Mouse (Mus musculus) neural tube, embryonic 14.5 days (tissue): ENCODE measurements at regions not wholly inside any gene's neighbourhood (a gene's known extent, or its start where the extent isn't known, plus 50 kb on each side); places are given as distances from the start of the nearest gene placed in this dataset.

Source experiments
- ATAC-seq: fragments of 200-750 bp; cut with Nextera tagmentation; 2 replicates; pipeline ENCODE4 v1.8.0; 2017; ENCODE audit warnings: low read depth, mild to moderate bottlenecking, moderate TSS enrichment, moderate library complexity
- H3K27ac ChIP-seq: fragments of 300-500 bp; sonication (generic); 2 replicates; pipeline ENCODE4 v1.5.1; 2014; ENCODE audit warnings: low read depth, mild to moderate bottlenecking, control low read depth, low read length, moderate library complexity, mixed read lengths
- H3K27me3 ChIP-seq: fragments of 300-500 bp; sonication (generic); 2 replicates; pipeline ENCODE4 v1.6.1; 2014; ENCODE audit warnings: low read length; ENCODE audit not compliant: control insufficient read depth, insufficient read depth
- H3K36me3 ChIP-seq: fragments of 300-500 bp; sonication (generic); 2 replicates; pipeline ENCODE4 v1.6.1; 2014; ENCODE audit warnings: low read length, mixed read lengths; ENCODE audit not compliant: control insufficient read depth, insufficient read depth
- H3K4me1 ChIP-seq: fragments of 300-500 bp; sonication (generic); 2 replicates; pipeline ENCODE4 v1.6.1; 2014; ENCODE audit warnings: low read length; ENCODE audit not compliant: control insufficient read depth, insufficient read depth
- H3K4me2 ChIP-seq: fragments of 300-500 bp; sonication (generic); 2 replicates; pipeline ENCODE4 v1.6.1; 2014; ENCODE audit warnings: mild to moderate bottlenecking, low read depth, low read length, control low read depth
- H3K4me3 ChIP-seq: fragments of 300-500 bp; sonication (generic); 2 replicates; pipeline ENCODE4 v1.5.1; 2014; ENCODE audit warnings: low read depth, low read length, control low read depth, mixed read lengths
- H3K9ac ChIP-seq: fragments of 300-500 bp; sonication (generic); replicated peaks from 2 replicates; pipeline ENCODE4 v1.6.1; 2014; ENCODE audit warnings: low read depth, mild to moderate bottlenecking, control low read depth, low read length, mixed read lengths
- H3K9me3 ChIP-seq: fragments of 300-500 bp; sonication (generic); 2 replicates; pipeline ENCODE4 v1.6.1; 2016; ENCODE audit warnings: low read length; ENCODE audit not compliant: control insufficient read depth
- whole genome bisulfite sequencing: fragments of 180-500 bp; shearing (Covaris S2); extraction: QIAGEN DNeasy Blood & Tissue Kit; methylation state at CpG from one replicate; pipeline ENCODE4 v1.1.7; 2014; 5-methylcytosine and 5-hydroxymethylcytosine counted together

- WGBS, result 55% methylated on average over 4 of the region's 4 CpGs
- Histone ChIP-seq H3K27ac (no peak overlapping the region), H3K4me3 (no peak overlapping the region), H3K9me3 (no peaks in the 10 kb centered on the region), H3K9ac (no peak overlapping the region), H3K27me3 (no peaks in the 10 kb centered on the region), H3K4me2 (no peak overlapping the region), H3K4me1 (no peaks in the 10 kb centered on the region), H3K36me3 (no peaks in the 10 kb centered on the region)
- no peak for ATAC-seq
Measured at GRCm38 (mm10) chr7:111969198-111969887, 54.0 kb upstream of the Usp47 start.

- Histone ChIP-seq H3K9me3 (no peaks in the 10 kb centered on the region), H3K27me3 (no peaks in the 10 kb centered on the region), H3K4me1 (no peaks in the 10 kb centered on the region), H3K4me3 (no peak overlapping the region), H3K9ac (no peak overlapping the region), H3K4me2 (no peak overlapping the region), H3K27ac (no peak overlapping the region), H3K36me3 (no peaks in the 10 kb centered on the region)
- ATAC-seq, result no peak
- 47% methylated on average over 5 of the region's 5 CpGs for WGBS
Measured at GRCm38 (mm10) chr7:111968261-111968660, 55.0 kb upstream of the Usp47 start.

GRCm38 (mm10) chr7:111966716-111967115, 56.6 kb upstream of the Usp47 start:
- WGBS, result 79% methylated on average over 3 of the region's 3 CpGs
- Histone ChIP-seq H3K9me3 (no peaks in the 10 kb centered on the region), H3K4me2 (no peak overlapping the region), H3K9ac (no peak overlapping the region), H3K4me3 (no peak overlapping the region), H3K27me3 (no peaks in the 10 kb centered on the region), H3K4me1 (no peaks in the 10 kb centered on the region), H3K36me3 (no peaks in the 10 kb centered on the region), H3K27ac (no peak overlapping the region)
- ATAC-seq, result no peak

- WGBS, result 92% methylated on average over 1 of the region's 1 CpGs
- no peaks in the 10 kb centered on the region for H3K4me1 ChIP-seq
- H3K9ac ChIP-seq, result no peak overlapping the region
- H3K36me3 ChIP-seq, result no peaks in the 10 kb centered on the region
- no peaks in the 10 kb centered on the region for H3K9me3 ChIP-seq
- no peak overlapping the region for H3K4me3 ChIP-seq
- no peak for ATAC-seq
- H3K27ac ChIP-seq, result no peak overlapping the region
- H3K4me2 ChIP-seq, result no peak overlapping the region
- no peaks in the 10 kb centered on the region for H3K27me3 ChIP-seq
Measured at GRCm38 (mm10) chr7:111963969-111964368, 59.3 kb upstream of the Usp47 start.

- no peak overlapping the region for H3K4me2 ChIP-seq
- no peak overlapping the region for H3K27ac ChIP-seq
- no peak overlapping the region for H3K4me3 ChIP-seq
- no peaks in the 10 kb centered on the region for H3K4me1 ChIP-seq
- WGBS, result 92% methylated on average over 3 of the region's 3 CpGs
- H3K36me3 ChIP-seq, result no peaks in the 10 kb centered on the region
- H3K9ac ChIP-seq, result no peak overlapping the region
- H3K27me3 ChIP-seq, result no peaks in the 10 kb centered on the region
- ATAC-seq, result no peak
- H3K9me3 ChIP-seq, result no peaks in the 10 kb centered on the region
Measured at GRCm38 (mm10) chr7:111959977-111960376, 63.3 kb upstream of the Usp47 start.

- Histone ChIP-seq H3K4me3 (no peak overlapping the region), H3K4me1 (no peaks in the 10 kb centered on the region), H3K36me3 (no peaks in the 10 kb centered on the region), H3K9me3 (no peaks in the 10 kb centered on the region), H3K27ac (no peak overlapping the region), H3K4me2 (no peak overlapping the region), H3K9ac (no peak overlapping the region), H3K27me3 (no peaks in the 10 kb centered on the region)
- no peak for ATAC-seq
- WGBS, result 66% methylated on average over 2 of the region's 2 CpGs
Measured at GRCm38 (mm10) chr7:111956671-111957070, 66.6 kb upstream of the Usp47 start.

- WGBS, result 77% methylated on average over 4 of the region's 4 CpGs
Measured at GRCm38 (mm10) chr7:111939631-111940030, 83.7 kb upstream of the Usp47 start.

GRCm38 (mm10) chr7:111937547-111937946, 85.8 kb upstream of the Usp47 start:
- no peak overlapping the region for H3K27ac ChIP-seq
- H3K27me3 ChIP-seq, result no peaks in the 10 kb centered on the region
- WGBS, result 87% methylated on average over 3 of the region's 3 CpGs
- H3K9me3 ChIP-seq, result no peaks in the 10 kb centered on the region
- H3K36me3 ChIP-seq, result no peaks in the 10 kb centered on the region
- H3K9ac ChIP-seq, result no peak overlapping the region
- no peaks in the 10 kb centered on the region for H3K4me1 ChIP-seq
- ATAC-seq, result no peak
- no peak overlapping the region for H3K4me2 ChIP-seq
- no peak overlapping the region for H3K4me3 ChIP-seq

More at GRCm38 (mm10) chr7:111939631-111940030, 83.7 kb upstream of the Usp47 start:
- no peaks in the 10 kb centered on the region for H3K27me3 ChIP-seq
- H3K27ac ChIP-seq, result no peak overlapping the region
- 0 out of 2 replicates have a peak, but pooled peaks cover 4% of the 10 kb centered on the region for H3K4me1 ChIP-seq
- H3K9me3 ChIP-seq, result no peaks in the 10 kb centered on the region
- H3K4me3 ChIP-seq, result no peak overlapping the region
- no peak overlapping the region for H3K9ac ChIP-seq
- no peaks in the 10 kb centered on the region for H3K36me3 ChIP-seq
- H3K4me2 ChIP-seq, result no peak overlapping the region
- ATAC-seq, result no peak

- no peaks in the 10 kb centered on the region for H3K27me3 ChIP-seq
- no peak overlapping the region for H3K4me2 ChIP-seq
- 84% methylated on average over 2 of the region's 2 CpGs for WGBS
- H3K4me1 ChIP-seq, result no peaks in the 10 kb centered on the region
- ATAC-seq, result no peak
- no peaks in the 10 kb centered on the region for H3K9me3 ChIP-seq
- no peaks in the 10 kb centered on the region for H3K36me3 ChIP-seq
- H3K27ac ChIP-seq, result no peak overlapping the region
- H3K9ac ChIP-seq, result no peak overlapping the region
- no peak overlapping the region for H3K4me3 ChIP-seq
Measured at GRCm38 (mm10) chr7:111937102-111937501, 86.2 kb upstream of the Usp47 start.
